ENCODE assay signal across 8 mouse cellular contexts in genomic region chr6:29758417-29758816, GRCm38 (mm10). TPM values are rescaled to one million over a fixed set of nuclear protein-coding genes. Genes with fewer than 3 reads are reported as not detected.
DNase-seq lines count a peak whose midpoint lies in the region; ATAC-seq and TF ChIP-seq lines count a peak whose summit lies in the region.

No protein-coding gene starts in this region.

- WGBS in intestine, embryonic 14.5 days: 49% methylated on average over 4 of the region's 4 CpGs
- WGBS in intestine, embryonic 16.5 days: 42% methylated on average over 4 of the region's 4 CpGs
- WGBS in cerebellum, adult 2 months: 15% methylated on average over 4 of the region's 4 CpGs
- 38% methylated on average over 4 of the region's 4 CpGs for WGBS in midbrain, embryonic 14.5 days
- 40% methylated on average over 4 of the region's 4 CpGs for WGBS in stomach, embryonic 14.5 days

- H3K4me1 ChIP-seq in intestine, embryonic 14.5 days (replicated peaks; ENCODE audit: control insufficient read depth, insufficient read depth, low read length): no peaks in the 10 kb centered on the region
- no peaks in the 10 kb centered on the region for H3K4me1 ChIP-seq in intestine, embryonic 16.5 days (ENCODE audit: control insufficient read depth, insufficient read depth, low read length)
- H3K4me1 ChIP-seq in cerebellum, adult 2 months (ENCODE audit: control insufficient read depth, insufficient read depth, low read length): no peaks in the 10 kb centered on the region
- H3K4me1 ChIP-seq in midbrain, embryonic 14.5 days (ENCODE audit: control insufficient read depth, insufficient read depth, low read length): no peaks in the 10 kb centered on the region
- no peaks in the 10 kb centered on the region for H3K4me1 ChIP-seq in stomach, embryonic 14.5 days (ENCODE audit: control insufficient read depth, insufficient read depth, low read length)

- intact Hi-C loops in left cerebral cortex, postnatal 25 days (cut with DNase I): loop anchor here (2.0 kb wide), 1 partner anchor 46 kb away; no protein-coding TSS in a partner anchor

- DNase-seq in intestine, embryonic 14.5 days (ENCODE audit: low spot score): peak; percentile 83
- peak; percentile 79 to 81 for DNase-seq in cerebellum, adult 2 months
- DNase-seq in left cerebral cortex, postnatal 25 days (ENCODE audit: low spot score in 2 of 2): peak; percentile 76 to 82
- DNase-seq in midbrain, embryonic 14.5 days: peak; percentile 87

- no peaks in the 10 kb centered on the region for H3K9me3 ChIP-seq in intestine, embryonic 14.5 days (ENCODE audit: control insufficient read depth, low read length)
- no peaks in the 10 kb centered on the region for H3K9me3 ChIP-seq in intestine, embryonic 16.5 days (ENCODE audit: control insufficient read depth, low read length)
- no peaks in the 10 kb centered on the region for H3K9me3 ChIP-seq in midbrain, embryonic 14.5 days (ENCODE audit: control insufficient read depth, low read length)
- H3K9me3 ChIP-seq in stomach, embryonic 14.5 days (ENCODE audit: control insufficient read depth, low read depth, low read length): no peaks in the 10 kb centered on the region

- peaks cover 76% of the 10 kb centered on the region for H3K36me3 ChIP-seq in intestine, embryonic 14.5 days (ENCODE audit: control insufficient read depth, insufficient read depth, low read length)
- H3K36me3 ChIP-seq in intestine, embryonic 16.5 days (ENCODE audit: control insufficient read depth, insufficient read depth, low read length): peaks cover 7% of the 10 kb centered on the region
- H3K36me3 ChIP-seq in midbrain, embryonic 14.5 days (ENCODE audit: control insufficient read depth, insufficient read depth, low read length): peaks cover 13% of the 10 kb centered on the region; the same call in 1 of the 2 replicates
- peaks cover 57% of the 10 kb centered on the region for H3K36me3 ChIP-seq in stomach, embryonic 14.5 days (ENCODE audit: control insufficient read depth, insufficient read depth, low read length)

- peak; percentile 88 for TF ChIP-seq CTCF in cerebellum, adult 2 months (IDR thresholded peaks at IDR 0.05; ENCODE audit: borderline replicate concordance, insufficient read depth, low read depth, low read length)

- H3K27ac ChIP-seq in intestine, embryonic 14.5 days (ENCODE audit: low read depth): no peak overlapping the region
- H3K27ac ChIP-seq in intestine, embryonic 16.5 days (ENCODE audit: low read length): no peak overlapping the region
- no peak overlapping the region for H3K27ac ChIP-seq in cerebellum, adult 2 months (ENCODE audit: insufficient read depth, low read length)
- H3K27ac ChIP-seq in midbrain, embryonic 14.5 days (replicated peaks; ENCODE audit: low read depth, low read length): 0 out of 2 replicates have a peak overlapping the region, but pooled peaks have one; percentile 17
- no peak overlapping the region for H3K27ac ChIP-seq in stomach, embryonic 14.5 days (ENCODE audit: low read length)

- H3K4me2 ChIP-seq in intestine, embryonic 14.5 days (ENCODE audit: low read length): no peak overlapping the region
- no peak overlapping the region for H3K4me2 ChIP-seq in intestine, embryonic 16.5 days (ENCODE audit: low read depth, low read length)
- no peak overlapping the region for H3K4me2 ChIP-seq in midbrain, embryonic 14.5 days (ENCODE audit: low read length)
- no peak overlapping the region for H3K4me2 ChIP-seq in stomach, embryonic 14.5 days (replicated peaks; ENCODE audit: low read depth, low read length)

- 0 out of 2 replicates have a peak, but pooled peaks have one; percentile 41 for ATAC-seq in intestine, embryonic 14.5 days (replicated peaks; ENCODE audit: low FRiP score, low TSS enrichment, low read depth)
- ATAC-seq in intestine, embryonic 16.5 days: no peak
- ATAC-seq in frontal cortex, adult (ENCODE audit: low TSS enrichment): peak; percentile 78
- peak; percentile 63 for ATAC-seq in inflammation-experienced regulatory T-cells, adult 6 months
- ATAC-seq in midbrain, embryonic 14.5 days (ENCODE audit: low FRiP score, low TSS enrichment): no peak; the same call in 1 of the 2 replicates
- ATAC-seq in stomach, embryonic 14.5 days (ENCODE audit: insufficient number of reproducible peaks, insufficient read depth, low FRiP score, low read depth): peak; percentile 43; the same call in 1 of the 2 replicates

- no peaks in the 10 kb centered on the region for H3K27me3 ChIP-seq in intestine, embryonic 14.5 days (replicated peaks; ENCODE audit: control insufficient read depth, insufficient read depth, low read length)
- H3K27me3 ChIP-seq in intestine, embryonic 16.5 days (replicated peaks; ENCODE audit: control insufficient read depth, insufficient read depth, low read length): no peaks in the 10 kb centered on the region
- no peaks in the 10 kb centered on the region for H3K27me3 ChIP-seq in cerebellum, adult 2 months (ENCODE audit: control insufficient read depth, insufficient read depth, low read length)
- H3K27me3 ChIP-seq in midbrain, embryonic 14.5 days (ENCODE audit: control insufficient read depth, insufficient read depth, low read length): no peaks in the 10 kb centered on the region
- no peaks in the 10 kb centered on the region for H3K27me3 ChIP-seq in stomach, embryonic 14.5 days (ENCODE audit: control insufficient read depth, insufficient read depth, low read length)

- no peak overlapping the region for H3K4me3 ChIP-seq in intestine, embryonic 14.5 days (ENCODE audit: low read depth, low read length)
- no peak overlapping the region for H3K4me3 ChIP-seq in intestine, embryonic 16.5 days (ENCODE audit: low read length)
- H3K4me3 ChIP-seq in cerebellum, adult 2 months (replicated peaks; ENCODE audit: insufficient read depth, low read depth, low read length): no peak overlapping the region
- no peak overlapping the region for H3K4me3 ChIP-seq in midbrain, embryonic 14.5 days (replicated peaks; ENCODE audit: low read depth, low read length)
- H3K4me3 ChIP-seq in stomach, embryonic 14.5 days (ENCODE audit: low read depth, low read length): no peak overlapping the region

- H3K9ac ChIP-seq in intestine, embryonic 14.5 days (ENCODE audit: low read length): no peak overlapping the region
- no peak overlapping the region for H3K9ac ChIP-seq in intestine, embryonic 16.5 days (ENCODE audit: low read depth, low read length)
- no peak overlapping the region for H3K9ac ChIP-seq in midbrain, embryonic 14.5 days (replicated peaks; ENCODE audit: low read length)
- H3K9ac ChIP-seq in stomach, embryonic 14.5 days (replicated peaks; ENCODE audit: low read depth, low read length): no peak overlapping the region

- TF ChIP-seq POLR2A in cerebellum, adult 2 months (IDR thresholded peaks at IDR 0.05; ENCODE audit: borderline replicate concordance, insufficient read depth, low read length): no peak

RNA-seq across cellular contexts. Expression of gene Ahcyl2, which starts 9.4 kb away (rescaled TPM):
- 34.0 and 43.8 TPM in 2 replicates for polyA plus RNA-seq in intestine, embryonic 14.5 days (2014; fragmentation: Nextera tagmentation; extraction: Ambion mirVana)
- 80.5 and 91.5 TPM in 2 replicates for polyA plus RNA-seq in intestine, embryonic 16.5 days (2015; fragmentation: Nextera tagmentation; extraction: Ambion mirVana)
- 123 and 125 TPM in 2 replicates for polyA plus RNA-seq in cerebellum, adult 2 months (2012; rRNA removed)
- polyA plus RNA-seq in inflammation-experienced regulatory T-cells, adult 6 months (2017; shearing (Covaris generic)): 10 to 100 TPM; 28.9 to 79.9 (median 60.8) TPM
- 100 to 1,000 TPM; 114 to 137 TPM for total RNA-seq in left cerebral cortex, postnatal 25 days (2021)
- polyA plus RNA-seq in midbrain, embryonic 14.5 days (2014; fragmentation: Nextera tagmentation; extraction: Ambion mirVana): 15.1 and 18.0 TPM in 2 replicates
- polyA plus RNA-seq in stomach, embryonic 14.5 days (2014; fragmentation: Nextera tagmentation; extraction: Ambion mirVana): 33.9 and 35.1 TPM in 2 replicates

RNA-seq across cellular contexts. Expression of gene Smo, which starts 23.1 kb away (rescaled TPM):
- polyA plus RNA-seq in intestine, embryonic 14.5 days (2014; fragmentation: Nextera tagmentation; extraction: Ambion mirVana): 46.5 and 48.0 TPM in 2 replicates
- 18.8 and 18.9 TPM in 2 replicates for polyA plus RNA-seq in intestine, embryonic 16.5 days (2015; fragmentation: Nextera tagmentation; extraction: Ambion mirVana)
- polyA plus RNA-seq in cerebellum, adult 2 months (2012; rRNA removed): 12.6 and 13.6 TPM in 2 replicates
- not detected for polyA plus RNA-seq in inflammation-experienced regulatory T-cells, adult 6 months (2017; shearing (Covaris generic))
- total RNA-seq in left cerebral cortex, postnatal 25 days (2021): 1 to 10 TPM; 9.5 to 9.8 TPM
- polyA plus RNA-seq in midbrain, embryonic 14.5 days (2014; fragmentation: Nextera tagmentation; extraction: Ambion mirVana): 9.2 and 14.4 TPM in 2 replicates
- 49.8 and 58.4 TPM in 2 replicates for polyA plus RNA-seq in stomach, embryonic 14.5 days (2014; fragmentation: Nextera tagmentation; extraction: Ambion mirVana)

Comparison
In these comparisons a context has a peak if more than half of its experiments do, and no peak if none do; other contexts are left out.
1. ATAC-seq: peak in intestine, embryonic 14.5 days (single experiment), frontal cortex, adult (single experiment), inflammation-experienced regulatory T-cells, adult 6 months (single experiment) and stomach, embryonic 14.5 days (single experiment); none in intestine, embryonic 16.5 days (single experiment) and midbrain, embryonic 14.5 days (single experiment).
2. Peak in every context shown above with its lines, with median percentiles within 50 percentile points of each other: DNase-seq.